ENCODE assay signal across 8 mouse cellular contexts in genomic region chr1:190979100-190979563, GRCm38 (mm10). TPM values are rescaled to one million over a fixed set of nuclear protein-coding genes. Genes with fewer than 3 reads are reported as not detected.
DNase-seq lines count a peak whose midpoint lies in the region; ATAC-seq lines count a peak whose summit lies in the region.

Gene Vash2 (minus strand): TSS chr1:190979296.

- ATAC-seq in embryonic facial prominence, embryonic 15.5 days (ENCODE audit: insufficient number of reproducible peaks, low FRiP score, low TSS enrichment, low read depth): peak; percentile 97
- peak; percentile 98 for ATAC-seq in kidney, embryonic 14.5 days (ENCODE audit: low FRiP score, low TSS enrichment)
- ATAC-seq in limb, embryonic 13.5 days (ENCODE audit: low FRiP score, low read depth): peak; percentile 97
- peak; percentile 97 for ATAC-seq in midbrain, embryonic 14.5 days (ENCODE audit: low FRiP score, low TSS enrichment)

- peak within 1 kb of the TSS; percentile 95 for H3K27ac ChIP-seq in embryonic facial prominence, embryonic 15.5 days (replicated peaks)
- H3K27ac ChIP-seq in heart, embryonic 10.5 days: peak within 1 kb of the TSS; percentile 92
- H3K27ac ChIP-seq in kidney, embryonic 14.5 days (ENCODE audit: low read depth, low read length): peak within 1 kb of the TSS; percentile 85
- peak within 1 kb of the TSS; percentile 96 for H3K27ac ChIP-seq in limb, embryonic 13.5 days
- peak within 1 kb of the TSS; percentile 96 for H3K27ac ChIP-seq in midbrain, embryonic 14.5 days (replicated peaks; ENCODE audit: low read depth, low read length)

- peak within 1 kb of the TSS; percentile 60 for H3K4me3 ChIP-seq in embryonic facial prominence, embryonic 15.5 days (replicated peaks)
- peak within 1 kb of the TSS; percentile 88 for H3K4me3 ChIP-seq in heart, embryonic 10.5 days
- peak within 1 kb of the TSS; percentile 63 for H3K4me3 ChIP-seq in kidney, embryonic 14.5 days (ENCODE audit: low read length)
- peak within 1 kb of the TSS; percentile 78 for H3K4me3 ChIP-seq in limb, embryonic 13.5 days
- H3K4me3 ChIP-seq in midbrain, embryonic 14.5 days (replicated peaks; ENCODE audit: low read depth, low read length): peak within 1 kb of the TSS; percentile 59

- H3K27me3 ChIP-seq in embryonic facial prominence, embryonic 15.5 days: no peaks in the 10 kb centered on the region
- no peaks in the 10 kb centered on the region for H3K27me3 ChIP-seq in heart, embryonic 10.5 days (ENCODE audit: insufficient read depth, poor library complexity, severe bottlenecking)
- H3K27me3 ChIP-seq in kidney, embryonic 14.5 days (ENCODE audit: control insufficient read depth, insufficient read depth, low read length): no peaks in the 10 kb centered on the region
- no peaks in the 10 kb centered on the region for H3K27me3 ChIP-seq in limb, embryonic 13.5 days
- no peaks in the 10 kb centered on the region for H3K27me3 ChIP-seq in midbrain, embryonic 14.5 days (ENCODE audit: control insufficient read depth, insufficient read depth, low read length)
- H3K27me3 ChIP-seq in splenic B cell, adult 2 months (ENCODE audit: control insufficient read depth, insufficient read depth, low read length, poor library complexity, severe bottlenecking): peaks cover 1% of the 10 kb centered on the region; the same call in 1 of the 2 replicates

- 0 out of 2 replicates have a peak, but pooled peaks cover 13% of the 10 kb centered on the region for H3K36me3 ChIP-seq in embryonic facial prominence, embryonic 15.5 days
- peaks cover 18% of the 10 kb centered on the region for H3K36me3 ChIP-seq in heart, embryonic 10.5 days
- H3K36me3 ChIP-seq in kidney, embryonic 14.5 days (ENCODE audit: control insufficient read depth, insufficient read depth, low read length): peaks cover 13% of the 10 kb centered on the region
- peaks cover 20% of the 10 kb centered on the region for H3K36me3 ChIP-seq in limb, embryonic 13.5 days
- peaks cover 11% of the 10 kb centered on the region for H3K36me3 ChIP-seq in midbrain, embryonic 14.5 days (ENCODE audit: control insufficient read depth, insufficient read depth, low read length)
- H3K36me3 ChIP-seq in splenic B cell, adult 2 months (ENCODE audit: control insufficient read depth, insufficient read depth, low read length, poor library complexity, severe bottlenecking): no peaks in the 10 kb centered on the region

- DNase-seq in A20 (ENCODE audit: low read depth, low spot score): peak; percentile 69
- peak; percentile 38 to 72 for DNase-seq in adrenal gland, postnatal 4 days (ENCODE audit: low spot score in 2 of 2)
- peak; percentile 96 for DNase-seq in heart, embryonic 10.5 days (ENCODE audit: low spot score)
- peak; percentile 97 for DNase-seq in midbrain, embryonic 14.5 days
- DNase-seq in splenic B cell, adult 2 months (ENCODE audit: low read depth, low spot score): peak; percentile 40

- under 1% methylated on average over 38 of the region's 38 CpGs for WGBS in embryonic facial prominence, embryonic 15.5 days
- under 1% methylated on average over 38 of the region's 38 CpGs for WGBS in heart, embryonic 10.5 days
- 1% methylated on average over 38 of the region's 38 CpGs for WGBS in kidney, embryonic 14.5 days
- WGBS in limb, embryonic 13.5 days: under 1% methylated on average over 38 of the region's 38 CpGs
- under 1% methylated on average over 37 of the region's 38 CpGs for WGBS in midbrain, embryonic 14.5 days

- peak within 1 kb of the TSS; percentile 69 for H3K9ac ChIP-seq in embryonic facial prominence, embryonic 15.5 days
- peak within 1 kb of the TSS; percentile 81 for H3K9ac ChIP-seq in kidney, embryonic 14.5 days (ENCODE audit: low read depth, low read length)
- peak within 1 kb of the TSS; percentile 93 for H3K9ac ChIP-seq in limb, embryonic 13.5 days
- peak within 1 kb of the TSS; percentile 89 for H3K9ac ChIP-seq in midbrain, embryonic 14.5 days (replicated peaks; ENCODE audit: low read length)

- peaks cover 24% of the 10 kb centered on the region for H3K4me1 ChIP-seq in embryonic facial prominence, embryonic 15.5 days
- peaks cover 57% of the 10 kb centered on the region for H3K4me1 ChIP-seq in heart, embryonic 10.5 days
- H3K4me1 ChIP-seq in kidney, embryonic 14.5 days (ENCODE audit: control insufficient read depth, insufficient read depth, low read length): peaks cover 10% of the 10 kb centered on the region
- peaks cover 38% of the 10 kb centered on the region for H3K4me1 ChIP-seq in limb, embryonic 13.5 days
- H3K4me1 ChIP-seq in midbrain, embryonic 14.5 days (ENCODE audit: control insufficient read depth, insufficient read depth, low read length): peaks cover 21% of the 10 kb centered on the region

- peak within 1 kb of the TSS; percentile 96 for H3K4me2 ChIP-seq in embryonic facial prominence, embryonic 15.5 days (replicated peaks)
- H3K4me2 ChIP-seq in kidney, embryonic 14.5 days (replicated peaks; ENCODE audit: low read depth, low read length): peak within 1 kb of the TSS; percentile 95
- H3K4me2 ChIP-seq in limb, embryonic 13.5 days (replicated peaks): peak within 1 kb of the TSS; percentile 93
- H3K4me2 ChIP-seq in midbrain, embryonic 14.5 days (ENCODE audit: low read length): peak within 1 kb of the TSS; percentile 77

- no peaks in the 10 kb centered on the region for H3K9me3 ChIP-seq in embryonic facial prominence, embryonic 15.5 days (replicated peaks)
- no peaks in the 10 kb centered on the region for H3K9me3 ChIP-seq in heart, embryonic 10.5 days
- no peaks in the 10 kb centered on the region for H3K9me3 ChIP-seq in kidney, embryonic 14.5 days (ENCODE audit: control insufficient read depth, low read length)
- H3K9me3 ChIP-seq in limb, embryonic 13.5 days: no peaks in the 10 kb centered on the region
- no peaks in the 10 kb centered on the region for H3K9me3 ChIP-seq in midbrain, embryonic 14.5 days (ENCODE audit: control insufficient read depth, low read length)

RNA-seq across cellular contexts. Expression of gene Vash2, which starts in this region (rescaled TPM):
- 1 to 10 TPM; 5.6 to 5.9 TPM for total RNA-seq in adrenal gland, postnatal 4 days (2021)
- 45.3 and 49.0 TPM in 2 replicates for polyA plus RNA-seq in embryonic facial prominence, embryonic 15.5 days (2015; fragmentation: Nextera tagmentation; extraction: Ambion mirVana)
- 56.7 and 78.7 TPM in 2 replicates for polyA plus RNA-seq in heart, embryonic 10.5 days (2016; fragmentation: Nextera tagmentation; extraction: Ambion mirVana)
- polyA plus RNA-seq in kidney, embryonic 14.5 days (2014; fragmentation: Nextera tagmentation; extraction: Ambion mirVana): 20.3 and 41.4 TPM in 2 replicates
- polyA plus RNA-seq in limb, embryonic 13.5 days (2015; fragmentation: Nextera tagmentation; extraction: Ambion mirVana): 64.4 and 72.7 TPM in 2 replicates
- polyA plus RNA-seq in midbrain, embryonic 14.5 days (2014; fragmentation: Nextera tagmentation; extraction: Ambion mirVana): 82.8 and 102 TPM in 2 replicates

Comparison
In these comparisons a context has a peak if more than half of its experiments do, and no peak if none do; other contexts are left out.
1. Peak in every context shown above with its lines: DNase-seq, ATAC-seq, H3K4me3 ChIP-seq and H3K27ac ChIP-seq.
2. DNase-seq: peak in every context shown above with its lines; median percentile 97 in midbrain, embryonic 14.5 days; 96 in heart, embryonic 10.5 days; 69 in A20; 55 in adrenal gland, postnatal 4 days; 40 in splenic B cell, adult 2 months.